Mouse (Mus musculus) limb, embryonic 11.5 days (tissue): Measurements from ENCODE around the gene Edc4. TPM values are rescaled to one million over a fixed set of nuclear protein-coding genes. Genes with fewer than 3 reads are reported as not detected.

Experiments
- ATAC-seq: fragments of 200-750 bp; cut with Nextera tagmentation; 2 replicates; pipeline ENCODE4 v1.8.0; 2017; ENCODE audit warnings: low read depth; ENCODE audit not compliant: insufficient number of reproducible peaks, low FRiP score, low TSS enrichment
- DNase-seq: peaks from one replicate; pipeline ENCODE4 v3.0.0-alpha.2; 2015; ENCODE audit warnings: low spot score
- H3K27ac ChIP-seq: fragments of 300-500 bp; sonication (generic); replicated peaks from 2 replicates; pipeline ENCODE4 v1.5.1; 2014; ENCODE audit warnings: low read depth, mild to moderate bottlenecking, low read length
- H3K27me3 ChIP-seq: fragments of 300-500 bp; sonication (generic); 2 replicates; pipeline ENCODE4 v1.6.1; 2014; ENCODE audit warnings: mild to moderate bottlenecking, low read length, mixed read lengths; ENCODE audit not compliant: control insufficient read depth, insufficient read depth
- H3K36me3 ChIP-seq: fragments of 300-500 bp; sonication (generic); 2 replicates; pipeline ENCODE4 v1.6.1; 2014; ENCODE audit warnings: mild to moderate bottlenecking, low read length, moderate library complexity, mixed read lengths; ENCODE audit not compliant: control insufficient read depth, insufficient read depth
- H3K4me1 ChIP-seq: fragments of 300-500 bp; sonication (generic); 2 replicates; pipeline ENCODE4 v1.6.1; 2014; ENCODE audit warnings: low read length, mixed read lengths; ENCODE audit not compliant: control insufficient read depth, insufficient read depth
- H3K4me2 ChIP-seq: fragments of 300-500 bp; sonication (generic); 2 replicates; pipeline ENCODE4 v1.6.1; 2014; ENCODE audit warnings: low read depth, mild to moderate bottlenecking, moderate library complexity; ENCODE audit not compliant: severe bottlenecking
- H3K4me3 ChIP-seq: fragments of 300-500 bp; sonication (generic); 2 replicates; pipeline ENCODE4 v1.5.1; 2014; ENCODE audit warnings: low read depth, low read length
- H3K9ac ChIP-seq: fragments of 300-500 bp; sonication (generic); 2 replicates; pipeline ENCODE4 v1.6.1; 2014; ENCODE audit warnings: mild to moderate bottlenecking, low read length
- H3K9me3 ChIP-seq: fragments of 300-500 bp; sonication (generic); 2 replicates; pipeline ENCODE4 v1.6.1; 2016; ENCODE audit warnings: low read length; ENCODE audit not compliant: control insufficient read depth
- WGBS: fragments of 180-500 bp; shearing (Covaris S2); extraction: QIAGEN DNeasy Blood & Tissue Kit; methylation state at CpG from one replicate; pipeline ENCODE4 v1.1.7; 2014; 5-methylcytosine and 5-hydroxymethylcytosine counted together
- polyA plus RNA-seq: library from polyadenylated mRNA; unstranded; fragments of >200 nt; fragmentation: Nextera tagmentation; extraction: Ambion mirVana; gene quantifications from 2 replicates; pipeline ENCODE4 v1.2.1, GENCODE M21; 2014

Edc4 gene
- polyA plus RNA-seq, 1 experiment from 2014 or later: 44.2 TPM

GRCm38 (mm10) chr8:105932525-105932924 is 51.8 kb downstream of the Edc4 start:
- H3K4me2 ChIP-seq: no peak overlapping the region
- 88% methylated on average over 11 of the region's 11 CpGs for WGBS
- no peaks in the 10 kb centered on the region for H3K4me1 ChIP-seq
- H3K27me3 ChIP-seq: no peaks in the 10 kb centered on the region
- DNase-seq (no peak), ATAC-seq (no peak)
- no peak overlapping the region for H3K27ac ChIP-seq
- peaks cover 3% of the 10 kb centered on the region; the same call in 1 of the 2 replicates for H3K36me3 ChIP-seq
- no peak overlapping the region for H3K4me3 ChIP-seq
- no peak overlapping the region for H3K9ac ChIP-seq
- no peaks in the 10 kb centered on the region for H3K9me3 ChIP-seq

- peaks cover 3% of the 10 kb centered on the region; the same call in 1 of the 2 replicates for H3K36me3 ChIP-seq
- H3K4me1 ChIP-seq: 0 out of 2 replicates have a peak, but pooled peaks cover 4% of the 10 kb centered on the region
- no peak for ATAC-seq
These were observed 53.1 kb downstream of the Edc4 start, which contains the start of gene Ctrl for GRCm38 (mm10) chr8:105933762-105934161. Ctrl (minus strand) TSS chr8:105933862.

DNA sequence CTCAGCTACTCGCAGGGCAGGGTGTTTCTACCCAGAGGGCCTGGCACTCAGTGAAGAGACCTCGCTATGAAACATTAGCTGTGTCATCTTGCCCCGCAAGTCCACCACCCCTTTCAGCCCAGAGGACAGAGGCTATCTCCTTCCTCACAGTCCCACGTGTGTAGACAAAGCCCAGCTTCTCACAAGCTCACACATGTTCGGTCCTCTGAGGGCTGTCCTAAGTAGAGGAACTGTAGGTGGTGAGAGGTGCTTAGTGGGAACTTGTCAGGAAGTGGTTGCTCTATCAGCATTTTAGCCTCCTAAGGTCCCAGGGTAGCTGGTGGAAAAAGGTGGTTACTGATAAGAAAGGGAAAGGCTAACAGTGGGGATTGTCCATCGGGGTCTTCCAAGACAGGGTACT is 54.4 kb downstream of the Edc4 start:
- ATAC-seq: no peak

More at GRCm38 (mm10) chr8:105933762-105934161, 53.1 kb downstream of the Edc4 start, which contains the start of gene Ctrl:
- no peak within 1 kb of the TSS for H3K9ac ChIP-seq
- no peak within 1 kb of the TSS for H3K4me3 ChIP-seq
- WGBS: 89% methylated on average over 2 of the region's 2 CpGs
- no peak within 1 kb of the TSS for H3K4me2 ChIP-seq
- no peak for DNase-seq
- no peaks in the 10 kb centered on the region for H3K9me3 ChIP-seq
- no peak within 1 kb of the TSS for H3K27ac ChIP-seq
- H3K27me3 ChIP-seq: no peaks in the 10 kb centered on the region

GRCm38 (mm10) chr8:105935863-105936603 is 55.4 kb downstream of the Edc4 start:
- 24% methylated on average over 7 of the region's 7 CpGs for WGBS
- Histone ChIP-seq H3K36me3 (no peaks in the 10 kb centered on the region; the same call in 1 of the 2 replicates), H3K4me1 (0 out of 2 replicates have a peak, but pooled peaks cover 4% of the 10 kb centered on the region)

More for the DNA sequence above, 54.4 kb downstream of the Edc4 start:
- Histone ChIP-seq H3K9ac (no peak overlapping the region), H3K9me3 (no peaks in the 10 kb centered on the region), H3K27me3 (no peaks in the 10 kb centered on the region), H3K27ac (no peak overlapping the region), H3K36me3 (peaks cover under 1% of the 10 kb centered on the region; the same call in 1 of the 2 replicates), H3K4me2 (no peak overlapping the region), H3K4me3 (peak overlapping the region; percentile 8; the same call in 1 of the 2 replicates), H3K4me1 (0 out of 2 replicates have a peak, but pooled peaks cover 4% of the 10 kb centered on the region)
- DNase-seq: no peak
- WGBS: 85% methylated on average over 6 of the region's 6 CpGs

GRCm38 (mm10) chr8:105936866-105937475 is 56.3 kb downstream of the Edc4 start:
- peak overlapping the region; percentile 67 for H3K4me3 ChIP-seq
- DNase-seq: peak; percentile 89
- ATAC-seq: peak; percentile 80
- under 1% methylated on average over 30 of the region's 30 CpGs for WGBS
- no peaks in the 10 kb centered on the region for H3K9me3 ChIP-seq
- H3K9ac ChIP-seq: peak overlapping the region; percentile 61
- H3K36me3 ChIP-seq: 0 out of 2 replicates have a peak, but pooled peaks cover 1% of the 10 kb centered on the region
- peak overlapping the region; percentile 95 for H3K4me2 ChIP-seq
- no peak overlapping the region for H3K27ac ChIP-seq
- H3K4me1 ChIP-seq: 0 out of 2 replicates have a peak, but pooled peaks cover 4% of the 10 kb centered on the region
- no peaks in the 10 kb centered on the region for H3K27me3 ChIP-seq

More at GRCm38 (mm10) chr8:105935863-105936603, 55.4 kb downstream of the Edc4 start:
- Histone ChIP-seq H3K4me3 (peak overlapping the region; percentile 67), H3K9ac (peak overlapping the region; percentile 61), H3K9me3 (no peaks in the 10 kb centered on the region), H3K27ac (no peak overlapping the region), H3K4me2 (peak overlapping the region; percentile 95), H3K27me3 (no peaks in the 10 kb centered on the region)
- ATAC-seq (no peak), DNase-seq (no peak)

GRCm38 (mm10) chr8:105937496-105938305 is 57.0 kb downstream of the Edc4 start:
- H3K36me3 ChIP-seq: peaks cover 5% of the 10 kb centered on the region
- H3K27ac ChIP-seq: no peak overlapping the region
- peak; percentile 46; the same call in 1 of the 2 replicates for ATAC-seq
- H3K4me3 ChIP-seq: peak overlapping the region; percentile 67
- peak overlapping the region; percentile 56 for H3K9ac ChIP-seq
- H3K4me1 ChIP-seq: 0 out of 2 replicates have a peak, but pooled peaks cover 4% of the 10 kb centered on the region
- H3K27me3 ChIP-seq: no peaks in the 10 kb centered on the region
- H3K9me3 ChIP-seq: no peaks in the 10 kb centered on the region
- WGBS: 2% methylated on average over 33 of the region's 33 CpGs
- H3K4me2 ChIP-seq: peak overlapping the region; percentile 95
- peak; percentile 38 for DNase-seq

DNA sequence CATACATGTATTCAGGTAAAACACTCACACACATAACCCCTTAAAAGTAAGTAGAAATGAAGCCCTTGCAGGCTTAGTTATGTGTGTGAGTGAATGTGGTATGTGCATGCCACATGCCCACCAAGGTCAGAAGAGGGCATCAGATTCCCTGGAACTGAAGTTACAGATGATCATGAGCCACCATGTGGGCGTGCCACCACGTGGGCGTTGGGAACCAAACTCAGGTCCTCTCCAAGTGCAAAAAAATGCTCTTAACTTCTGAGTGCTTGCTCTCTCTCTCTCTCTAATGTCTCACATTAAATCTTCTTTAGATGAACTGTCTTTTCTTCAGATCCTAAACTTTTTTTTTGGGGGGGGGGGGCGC is 57.6 kb downstream of the Edc4 start, which contains the start of gene Psmb10:
TSS of gene Psmb10 (minus strand) at position 139 of the 364 bp plus-strand sequence.
- ATAC-seq (no peak), DNase-seq (no peak)
- peak within 1 kb of the TSS; percentile 56 for H3K9ac ChIP-seq
- no peaks in the 10 kb centered on the region for H3K9me3 ChIP-seq
- H3K27ac ChIP-seq: no peak within 1 kb of the TSS
- H3K36me3 ChIP-seq: peaks cover 7% of the 10 kb centered on the region
- peak within 1 kb of the TSS; percentile 95 for H3K4me2 ChIP-seq
- 0 out of 2 replicates have a peak, but pooled peaks cover 4% of the 10 kb centered on the region for H3K4me1 ChIP-seq
- WGBS: 30% methylated on average over 4 of the region's 4 CpGs
- H3K27me3 ChIP-seq: no peaks in the 10 kb centered on the region
- H3K4me3 ChIP-seq: peak within 1 kb of the TSS; percentile 67
